Mouse (Mus musculus) embryonic fibroblast, embryonic 13.5 days (primary cell): ENCODE measurements around the gene Nap1l1.

Experiments
- CTCF ChIP-seq: IDR thresholded peaks from 2 replicates; pipeline ENCODE4 v1.5.1; 2011; ENCODE audit warnings: mild to moderate bottlenecking, control low read depth, low read length, moderate library complexity, borderline replicate concordance; ENCODE audit not compliant: insufficient read depth
- POLR2A ChIP-seq: IDR thresholded peaks from 2 replicates; pipeline ENCODE4 v1.6.1; 2011; ENCODE audit warnings: low read depth, mild to moderate bottlenecking, control low read depth, low read length, moderate library complexity

GRCm38 (mm10) chr10:111460381-111460780 is 12.6 kb upstream of the Nap1l1 start:
- TF ChIP-seq CTCF (no peak), POLR2A (no peak)
